Mouse (Mus musculus): Measurements from ENCODE around the gene Pmfbp1. TPM values are rescaled to one million over a fixed set of nuclear protein-coding genes. Genes with fewer than 3 reads are reported as not detected.
"Not testable (repeated sequence)": the region's sequence is repeated elsewhere in the genome, so short reads cannot be mapped to it uniquely, and the experiment has no call there.

Gene Pmfbp1
- total RNA-seq (2021): not detected

GRCm38 (mm10) chr8:109493727-109494126 lies at the start of gene Pmfbp1:
Gene Pmfbp1 (plus strand): TSS chr8:109494027.
- intact Hi-C loops (cut with DNase I): no loop called here
- no peak for DNase-seq (ENCODE audit: low spot score)

- intact Hi-C loops (cut with DNase I); DNase-seq (ENCODE audit: low spot score): not testable (repeated sequence)
These were observed 46.9 kb upstream of the Pmfbp1 start for GRCm38 (mm10) chr8:109446896-109447295.

GRCm38 (mm10) chr8:109451000-109451399 lies 42.8 kb upstream of the Pmfbp1 start:
- DNase-seq (ENCODE audit: low spot score): no peak
- intact Hi-C loops (cut with DNase I): no loop called here

- DNase-seq (ENCODE audit: low spot score): no peak
These were observed 38.7 kb upstream of the Pmfbp1 start for GRCm38 (mm10) chr8:109455113-109455512.

GRCm38 (mm10) chr8:109457387-109457786 lies 36.4 kb upstream of the Pmfbp1 start:
- intact Hi-C loops (cut with DNase I): no loop called here
- DNase-seq (ENCODE audit: low spot score): no peak

More at GRCm38 (mm10) chr8:109455113-109455512, 38.7 kb upstream of the Pmfbp1 start:
- intact Hi-C loops (cut with DNase I): no loop called here

GRCm38 (mm10) chr8:109458580-109458979 lies 35.2 kb upstream of the Pmfbp1 start:
- intact Hi-C loops (cut with DNase I): no loop called here
- DNase-seq (ENCODE audit: low spot score): no peak

GRCm38 (mm10) chr8:109463075-109463474 lies 30.8 kb upstream of the Pmfbp1 start:
- intact Hi-C loops (cut with DNase I): no loop called here
- no peak for DNase-seq (ENCODE audit: low spot score)

GRCm38 (mm10) chr8:109463677-109464313 lies 30.0 kb upstream of the Pmfbp1 start:
- DNase-seq (ENCODE audit: low spot score): no peak
- intact Hi-C loops (cut with DNase I): no loop called here

- DNase-seq (ENCODE audit: low spot score): no peak
- intact Hi-C loops (cut with DNase I): no loop called here
These were observed 29.4 kb upstream of the Pmfbp1 start for GRCm38 (mm10) chr8:109464451-109464891.

GRCm38 (mm10) chr8:109465056-109465455 lies 28.8 kb upstream of the Pmfbp1 start:
- DNase-seq (ENCODE audit: low spot score): no peak
- intact Hi-C loops (cut with DNase I): no loop called here

- intact Hi-C loops (cut with DNase I): no loop called here
These were observed 28.1 kb upstream of the Pmfbp1 start for GRCm38 (mm10) chr8:109465761-109466160.

GRCm38 (mm10) chr8:109467516-109467915 lies 26.3 kb upstream of the Pmfbp1 start:
- intact Hi-C loops (cut with DNase I): no loop called here
- no peak for DNase-seq (ENCODE audit: low spot score)

More at GRCm38 (mm10) chr8:109465761-109466160, 28.1 kb upstream of the Pmfbp1 start:
- DNase-seq (ENCODE audit: low spot score): no peak

GRCm38 (mm10) chr8:109468112-109468511 lies 25.7 kb upstream of the Pmfbp1 start:
- intact Hi-C loops (cut with DNase I): no loop called here
- DNase-seq (ENCODE audit: low spot score): no peak

- DNase-seq (ENCODE audit: low spot score): no peak
- intact Hi-C loops (cut with DNase I): no loop called here
These were observed 22.0 kb upstream of the Pmfbp1 start for GRCm38 (mm10) chr8:109471876-109472275.

GRCm38 (mm10) chr8:109472400-109472799 lies 21.4 kb upstream of the Pmfbp1 start:
- DNase-seq (ENCODE audit: low spot score): no peak
- intact Hi-C loops (cut with DNase I): no loop called here

- no peak for DNase-seq (ENCODE audit: low spot score)
- intact Hi-C loops (cut with DNase I): no loop called here
These were observed 19.2 kb upstream of the Pmfbp1 start for GRCm38 (mm10) chr8:109474442-109475121.

GRCm38 (mm10) chr8:109475436-109475835 lies 18.4 kb upstream of the Pmfbp1 start:
- intact Hi-C loops (cut with DNase I): no loop called here
- DNase-seq (ENCODE audit: low spot score): no peak

GRCm38 (mm10) chr8:109478586-109478985 lies 15.2 kb upstream of the Pmfbp1 start:
- intact Hi-C loops (cut with DNase I): no loop called here
- DNase-seq (ENCODE audit: low spot score): no peak

- intact Hi-C loops (cut with DNase I): no loop called here
- DNase-seq (ENCODE audit: low spot score): no peak
These were observed 9.1 kb upstream of the Pmfbp1 start for GRCm38 (mm10) chr8:109484741-109485140.

- DNase-seq (ENCODE audit: low spot score): no peak
- intact Hi-C loops (cut with DNase I): no loop called here
These were observed 8.3 kb upstream of the Pmfbp1 start for GRCm38 (mm10) chr8:109485530-109485929.

- intact Hi-C loops (cut with DNase I): no loop called here
- DNase-seq (ENCODE audit: low spot score): no peak
These were observed 1.0 kb upstream of the Pmfbp1 start for GRCm38 (mm10) chr8:109492785-109493184.

Measured in heart, postnatal 25 days (tissue).